Mouse (Mus musculus) frontal cortex, postnatal 10 days (tissue): ENCODE results near the gene Scn4b.

Source experiments
- DNase-seq, 2 experiments: peaks; one replicate each; pipeline ENCODE4 v3.0.0; 2022; ENCODE audit warnings: low spot score in 2 of 2, mixed read lengths in 1 of 2

Scn4b gene

GRCm38 (mm10) chr9:45138191-45139032 lies at the start of gene Scn4b:
Scn4b (plus strand) TSS chr9:45138395.
- peak in 1 of 2 experiments; percentile 24 for DNase-seq

- no peak for DNase-seq
Measured at GRCm38 (mm10) chr9:45090811-45091210, 47.4 kb upstream of the Scn4b start.

DNA sequence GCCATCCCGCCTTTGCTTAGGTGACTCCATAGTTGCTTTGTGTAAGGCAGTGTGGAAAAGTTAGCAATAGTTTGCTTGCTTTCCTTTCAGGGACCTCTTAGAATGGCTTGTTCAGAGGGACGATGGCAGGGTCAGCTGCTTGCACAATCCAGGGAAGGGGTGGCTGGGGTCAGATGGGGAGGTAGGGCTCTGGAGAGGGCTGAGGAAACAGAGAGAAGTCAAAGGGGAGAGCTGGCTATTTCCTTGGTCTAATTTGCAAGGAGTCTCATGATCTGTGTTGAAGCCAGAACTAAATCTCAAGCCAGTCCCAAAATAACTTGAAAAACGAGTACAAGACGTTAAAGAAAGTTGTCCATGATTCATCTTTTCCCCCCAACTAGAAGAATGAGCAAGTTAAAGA lies 45.6 kb upstream of the Scn4b start:
- DNase-seq = no peak

GRCm38 (mm10) chr9:45095149-45095937 lies 42.9 kb upstream of the Scn4b start:
- no peak for DNase-seq

DNA sequence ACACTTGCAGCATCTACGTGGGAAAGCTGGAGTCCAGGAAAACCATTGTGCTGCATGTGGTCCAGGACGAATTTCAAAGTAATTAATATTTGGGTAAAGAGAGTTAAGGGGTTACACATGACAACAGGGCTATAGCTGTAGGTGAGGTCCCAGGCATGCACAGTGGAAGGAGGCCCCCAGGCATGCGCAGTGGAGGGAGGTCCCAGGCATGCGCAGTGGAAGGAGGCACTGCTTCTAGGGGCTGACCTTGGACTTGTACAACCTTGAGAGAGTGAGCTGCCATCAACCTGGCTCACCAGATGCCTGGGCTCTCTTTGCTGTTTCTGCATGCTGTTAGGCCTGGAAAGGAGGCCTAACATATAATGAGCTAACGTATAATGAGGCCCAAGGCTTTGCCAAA lies 40.3 kb upstream of the Scn4b start:
- no peak for DNase-seq

- no peak for DNase-seq
Measured at GRCm38 (mm10) chr9:45098426-45098825, 39.8 kb upstream of the Scn4b start.

GRCm38 (mm10) chr9:45102528-45102927 lies 35.7 kb upstream of the Scn4b start:
- DNase-seq = no peak

GRCm38 (mm10) chr9:45103211-45103979 lies 34.8 kb upstream of the Scn4b start:
- no peak for DNase-seq

DNA sequence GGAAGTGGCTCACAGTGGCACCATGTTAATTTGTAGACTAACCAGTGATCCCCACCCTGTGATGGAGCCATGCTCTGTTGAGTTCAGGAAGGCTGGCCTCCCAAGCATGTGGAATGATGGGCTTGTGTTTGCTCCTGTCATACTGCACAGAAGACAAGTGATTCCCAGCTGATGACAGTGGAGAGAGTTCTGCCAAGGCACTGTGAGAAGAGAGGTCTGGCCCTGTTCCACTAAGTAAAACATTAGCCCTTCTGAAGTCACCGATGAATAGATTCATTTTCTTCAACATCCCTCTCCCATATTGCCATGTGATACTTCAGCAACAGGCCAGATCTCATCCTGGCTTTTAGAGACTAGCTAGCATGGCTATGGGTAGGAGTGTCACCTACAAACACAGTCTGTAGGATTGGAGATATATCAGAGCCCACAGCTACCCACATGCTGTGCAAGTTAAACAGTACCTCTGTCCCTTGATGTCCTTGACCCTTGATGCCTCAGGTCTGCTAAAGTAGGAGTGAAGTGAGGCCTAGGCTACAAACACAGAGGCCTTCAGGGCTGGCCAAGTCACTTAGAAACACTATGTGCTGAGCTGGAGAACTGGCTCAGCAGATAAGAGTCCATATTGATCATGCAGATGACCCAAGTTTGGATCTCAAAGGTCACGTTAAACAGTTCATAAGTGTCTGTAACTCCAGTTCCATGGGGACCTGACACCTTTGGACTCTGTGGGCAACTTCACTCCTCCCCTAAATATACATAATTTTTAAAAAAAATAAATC lies 32.4 kb upstream of the Scn4b start:
- DNase-seq = no peak

- DNase-seq = peak in 1 of 2 experiments; percentile 50
Measured at GRCm38 (mm10) chr9:45115706-45116105, 22.5 kb upstream of the Scn4b start.

DNA sequence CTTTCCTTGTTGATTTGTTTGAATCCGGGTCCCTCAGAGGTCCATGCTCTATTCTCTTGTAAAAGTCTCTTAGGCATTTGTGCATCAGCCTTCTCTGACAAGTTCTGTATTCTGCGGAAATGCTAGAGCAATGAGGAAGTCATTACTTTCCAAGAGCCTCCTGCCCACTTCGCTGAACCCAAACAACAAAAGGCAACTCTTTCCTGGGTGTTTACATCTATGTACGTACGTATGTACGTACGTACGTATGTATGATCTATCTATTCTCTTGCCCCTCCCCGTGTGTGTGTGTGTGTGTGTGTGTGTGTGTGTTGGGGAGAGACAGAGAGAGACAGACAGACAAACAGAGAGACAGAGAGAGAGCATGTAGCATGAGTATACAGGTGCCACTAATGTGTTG lies 21.4 kb upstream of the Scn4b start:
- no peak for DNase-seq

GRCm38 (mm10) chr9:45117741-45118431 lies 20.3 kb upstream of the Scn4b start, which contains the start of gene Scn2b:
Scn2b (plus strand) TSS chr9:45117782.
- DNase-seq = no peak

GRCm38 (mm10) chr9:45118552-45118951 lies 19.6 kb upstream of the Scn4b start:
- no peak for DNase-seq

GRCm38 (mm10) chr9:45119316-45119953 lies 18.8 kb upstream of the Scn4b start:
- DNase-seq = no peak

- no peak for DNase-seq
Measured at GRCm38 (mm10) chr9:45119954-45120530, 18.2 kb upstream of the Scn4b start.

GRCm38 (mm10) chr9:45120567-45120966 lies 17.6 kb upstream of the Scn4b start:
- no peak for DNase-seq

- no peak for DNase-seq
Measured at GRCm38 (mm10) chr9:45121001-45121400, 17.2 kb upstream of the Scn4b start.

GRCm38 (mm10) chr9:45121769-45122168 lies 16.4 kb upstream of the Scn4b start:
- DNase-seq = peak; percentile 56 to 77

DNA sequence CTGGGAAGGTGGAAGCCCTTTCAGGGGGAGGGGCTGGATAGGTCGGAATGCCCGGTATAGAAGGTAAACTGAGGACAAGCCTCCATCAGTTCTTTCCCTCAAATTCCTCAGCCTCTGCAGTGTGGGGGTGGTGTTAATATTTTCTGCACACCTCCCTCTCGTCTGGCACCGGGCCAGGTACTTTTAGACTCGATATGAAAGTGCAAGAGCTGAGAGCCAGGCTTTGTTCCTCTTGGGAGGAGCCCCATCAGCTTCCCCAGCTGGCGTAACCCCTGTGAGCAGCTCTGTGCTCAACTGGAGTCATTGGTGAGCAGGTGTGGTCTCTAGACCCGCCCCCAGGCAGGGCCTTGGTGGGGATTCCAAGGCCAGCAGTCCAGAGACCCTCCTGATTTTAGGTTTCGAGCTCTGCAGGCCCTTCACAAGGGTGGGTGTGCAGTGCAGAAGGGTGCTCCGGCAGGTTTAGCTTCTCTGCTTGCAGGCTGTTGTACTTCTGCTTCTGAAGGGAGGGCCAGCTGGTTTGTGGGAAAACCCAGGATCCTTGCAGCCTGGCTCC lies 15.9 kb upstream of the Scn4b start:
- DNase-seq = peak; percentile 47 to 72
